Mouse (Mus musculus) ovary, adult 10 weeks (tissue): ENCODE measurements around the gene Olfr1331. TPM values are rescaled to one million over a fixed set of nuclear protein-coding genes. Genes with fewer than 3 reads are reported as not detected.

Experiments
- polyA plus RNA-seq: library from polyadenylated mRNA; stranded (reverse); fragments of 350-450 nt; fragmentation: Illumina TruSeq; extraction: RNeasy Lipid Tissue Mini Kit (QIAGEN cat#74804); gene quantifications from one replicate; pipeline ENCODE4 v1.2.3, GENCODE M21; 2014

Gene Olfr1331
- polyA plus RNA-seq: not detected

DNA sequence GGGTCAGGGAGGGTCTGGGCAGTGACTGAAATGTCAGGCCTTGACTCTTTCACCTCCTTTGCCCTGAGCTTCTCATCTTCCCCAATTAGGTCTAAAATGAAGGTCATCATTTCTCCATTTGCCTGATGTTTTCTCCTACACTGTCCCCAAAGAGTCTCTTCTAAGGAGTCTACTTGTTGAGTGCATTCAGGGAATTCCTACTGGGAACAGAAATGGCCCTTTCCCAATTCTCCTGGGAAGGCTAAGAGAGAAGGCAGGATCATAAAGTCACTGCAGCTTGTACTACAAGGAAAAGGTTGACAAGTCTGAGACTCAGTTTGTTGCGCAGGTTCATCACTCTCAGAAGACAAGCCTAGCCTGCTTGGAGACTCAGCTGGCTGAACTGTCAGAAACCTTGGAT lies at the start of gene Olfr1331:
Gene Olfr1331 (plus strand): TSS at position 301 of the 400 bp plus-strand sequence.

DNA sequence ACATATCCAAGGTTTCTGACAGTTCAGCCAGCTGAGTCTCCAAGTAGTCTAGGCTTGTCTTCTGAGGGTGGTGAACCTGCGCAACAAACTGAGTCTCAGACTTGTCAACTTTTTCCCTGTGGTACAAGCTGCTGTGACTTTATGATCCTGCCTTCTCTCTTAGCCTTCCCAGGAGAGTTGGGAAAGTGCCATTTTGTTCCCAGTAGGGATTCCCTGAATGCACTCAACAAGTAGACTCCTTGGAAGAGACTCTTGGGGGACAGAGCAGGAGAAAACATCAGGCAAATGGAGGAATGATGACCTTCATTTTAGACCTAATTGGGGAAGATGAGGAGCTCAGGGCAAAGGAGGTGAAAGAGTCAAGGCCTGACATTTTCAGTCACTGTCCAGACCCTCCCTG lies 28.3 kb upstream of the Olfr1331 start, which contains the start of gene Olfr1333:
Gene Olfr1333 (minus strand): TSS at position 101 of the 400 bp plus-strand sequence.

DNA sequence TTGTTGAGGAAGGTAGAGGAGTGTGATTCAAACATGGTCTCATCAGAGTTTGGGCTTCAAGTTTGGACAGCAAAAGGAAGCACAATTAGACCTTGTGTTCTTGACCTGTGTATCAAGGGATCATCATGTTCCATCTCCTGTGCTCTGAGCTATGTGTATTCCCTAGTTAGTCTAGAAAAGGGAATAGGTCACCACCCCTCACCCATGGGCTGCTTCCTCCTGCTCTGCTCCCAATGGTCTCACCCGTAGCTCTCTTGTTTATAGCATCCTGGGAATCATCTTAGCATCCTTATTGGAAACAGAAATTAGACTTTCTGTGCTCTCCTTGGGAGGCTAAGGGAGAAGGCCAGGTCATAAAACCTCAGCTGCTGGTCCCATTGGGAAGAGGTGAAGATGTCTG lies 23.8 kb downstream of the Olfr1331 start, which contains the start of gene Olfr1330:
Gene Olfr1330 (plus strand): TSS at position 301 of the 400 bp plus-strand sequence.

DNA sequence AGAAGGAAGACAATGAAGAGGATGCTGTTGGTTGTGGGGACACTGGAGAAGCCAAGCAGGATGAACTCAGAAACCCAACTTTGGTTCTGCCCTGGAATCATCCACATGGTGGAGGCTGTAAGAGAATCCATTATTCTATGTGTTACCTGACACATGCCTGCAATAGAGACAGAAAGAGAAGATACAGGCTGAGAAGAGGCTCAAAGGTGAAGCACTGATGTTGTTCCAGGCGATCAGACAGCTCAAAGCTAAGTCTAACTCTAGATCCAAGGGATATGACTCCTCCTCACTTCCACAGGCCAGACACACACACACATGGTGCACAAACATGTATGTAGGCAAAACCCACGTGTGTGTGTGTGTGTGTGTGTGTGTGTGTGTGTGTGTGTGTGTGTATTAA lies 52.9 kb downstream of the Olfr1331 start, which contains the start of gene Olfr1329:
Gene Olfr1329 (minus strand): TSS at position 101 of the 400 bp plus-strand sequence.

Other genes with a start within 250 kb of the Olfr1331 start
- 2.1 TPM for gene Cfap57, start 243.9 kb upstream of the Olfr1331 start, polyA plus RNA-seq
- 19.5 TPM for gene Ebna1bp2, start 243.8 kb upstream of the Olfr1331 start, polyA plus RNA-seq
- not detected for gene Olfr62, start 205.7 kb upstream of the Olfr1331 start, polyA plus RNA-seq
- gene Olfr1342, start 171.9 kb upstream of the Olfr1331 start, polyA plus RNA-seq: not detected
- gene Olfr1341, start 161.1 kb upstream of the Olfr1331 start, polyA plus RNA-seq: not detected
- not detected for gene Olfr1340, start 144.5 kb upstream of the Olfr1331 start, polyA plus RNA-seq
- gene Olfr1339, start 132.5 kb upstream of the Olfr1331 start, polyA plus RNA-seq: not detected
- gene Olfr1338, start 105.9 kb upstream of the Olfr1331 start, polyA plus RNA-seq: not detected
- not detected for gene Olfr1337, start 82.1 kb upstream of the Olfr1331 start, polyA plus RNA-seq
- not detected for gene Olfr1335, start 54.7 kb upstream of the Olfr1331 start, polyA plus RNA-seq
- not detected for gene Olfr1333, start 28.4 kb upstream of the Olfr1331 start, polyA plus RNA-seq
- not detected for gene Olfr1330, start 23.9 kb downstream of the Olfr1331 start, polyA plus RNA-seq
- not detected for gene Olfr1329, start 52.8 kb downstream of the Olfr1331 start, polyA plus RNA-seq
- not detected for gene Olfr1328, start 74.0 kb downstream of the Olfr1331 start, polyA plus RNA-seq
- gene Lao1, start 96.9 kb downstream of the Olfr1331 start, polyA plus RNA-seq: 0.43 TPM
- 5.2 TPM for gene Slc2a1, start 244.1 kb downstream of the Olfr1331 start, polyA plus RNA-seq